Mouse (Mus musculus): ENCODE measurements around the gene Vwde. TPM values are rescaled to one million over a fixed set of nuclear protein-coding genes. Genes with fewer than 3 reads are reported as not detected.

Vwde gene
- total RNA-seq (2023) = not detected

GRCm38 (mm10) chr6:13224596-13225227 is at the start of gene Vwde:
Gene Vwde, minus strand, starts transcription at chr6:13224965.

Other genes starting within 250 kb of the Vwde start
- 10 to 100 TPM; 41.5 to 44.6 TPM for gene Tmem106b, start 155.2 kb downstream of the Vwde start, total RNA-seq (2023)

Data from T-cell, adult 66 days (primary cell).